Mouse (Mus musculus): ENCODE measurements at regions not wholly inside any gene's neighbourhood (a gene's known extent, or its start where the extent isn't known, plus 50 kb on each side); places are given as distances from the start of the nearest gene placed in this dataset.

GRCm38 (mm10) chr17:94165305-94165860, 584.4 kb downstream of the Mettl4 start:
- in situ Hi-C loops (cut with MboI, MseI), result no loop called here

- in situ Hi-C loops (cut with MboI, MseI), result no loop called here
These were observed 605.5 kb downstream of the Mettl4 start for GRCm38 (mm10) chr17:94144298-94144697.

GRCm38 (mm10) chr17:94133201-94133600, 616.6 kb downstream of the Mettl4 start:
- in situ Hi-C loops (cut with MboI, MseI), result no loop called here

- in situ Hi-C loops (cut with MboI, MseI), result loop anchor here (5.0 kb wide), 1 partner anchor 57 kb away; no protein-coding TSS in a partner anchor
These were observed 655.7 kb downstream of the Mettl4 start for GRCm38 (mm10) chr17:94093984-94094660.

- in situ Hi-C loops (cut with MboI, MseI), result no loop called here
These were observed 695.3 kb downstream of the Mettl4 start for GRCm38 (mm10) chr17:94054436-94055060.

- in situ Hi-C loops (cut with MboI, MseI), result no loop called here
These were observed 701.3 kb downstream of the Mettl4 start for GRCm38 (mm10) chr17:94048475-94048874.

GRCm38 (mm10) chr17:94038221-94038620, 711.6 kb downstream of the Mettl4 start:
- in situ Hi-C loops (cut with MboI, MseI), result loop anchor here (5.0 kb wide), 1 partner anchor 54 kb away; no protein-coding TSS in a partner anchor

GRCm38 (mm10) chr17:94012386-94012785, 737.4 kb downstream of the Mettl4 start:
- in situ Hi-C loops (cut with MboI, MseI), result no loop called here

GRCm38 (mm10) chr17:94002095-94002494, 747.7 kb downstream of the Mettl4 start:
- in situ Hi-C loops (cut with MboI, MseI), result no loop called here

GRCm38 (mm10) chr17:94001515-94001914, 748.3 kb downstream of the Mettl4 start:
- in situ Hi-C loops (cut with MboI, MseI), result no loop called here

- in situ Hi-C loops (cut with MboI, MseI), result loop anchor here (10.0 kb wide), 1 partner anchor 1732 kb away; no protein-coding TSS in a partner anchor
These were observed 762.9 kb downstream of the Mettl4 start for GRCm38 (mm10) chr17:93986932-93987331.

Data from regulatory T cell (primary cell).